Mouse (Mus musculus) Patski (cell line): ENCODE measurements around the gene Kat14. TPM values are rescaled to one million over a fixed set of nuclear protein-coding genes. Genes with fewer than 3 reads are reported as not detected.

Experiments
- ATAC-seq: fragments of 100-300 bp; one replicate; pipeline ENCODE4 v1.8.0; 2021
- CTCF ChIA-PET: fragments of 350-600 bp; sonication (Branson Sonifier 250); formaldehyde crosslinking; loops from one replicate; lab custom pipeline; 2022; ENCODE audit warnings: inconsistent platforms; lab: Charles Lee
- POLR2A ChIA-PET: fragments of 350-600 bp; sonication (Branson Sonifier 250); formaldehyde crosslinking; loops from one replicate; lab custom pipeline; 2022; ENCODE audit warnings: antibody characterized with exemption, inconsistent platforms; lab: Charles Lee
- DNase-seq: peaks from one replicate; pipeline ENCODE4 v3.0.0-alpha.2; 2011; ENCODE audit warnings: low read depth, low spot score
- H3K27me3 ChIP-seq: fragments of 371-371 bp; one replicate; pipeline ENCODE4 v1.5.1; 2021
- CTCF ChIP-seq: fragments of 100-300 bp; IDR thresholded peaks from one replicate; pipeline ENCODE4 v1.5.1; 2021
- in situ Hi-C: fragments of 300-500 bp; cut with MboI; formaldehyde crosslinking; loops from 3 replicates; pipeline ENCODE4 v1.11.1; 2018; ENCODE audit warnings: low pct_unique_long_range_greater_than_20kb, mixed read lengths
- polyA plus RNA-seq: library from polyadenylated mRNA; unstranded; gene quantifications from one replicate; pipeline ENCODE4 v1.2.3, GENCODE M21; 2021

Kat14 gene
- polyA plus RNA-seq, 1 experiment from 2014 or later = 35.8 TPM

DNA sequence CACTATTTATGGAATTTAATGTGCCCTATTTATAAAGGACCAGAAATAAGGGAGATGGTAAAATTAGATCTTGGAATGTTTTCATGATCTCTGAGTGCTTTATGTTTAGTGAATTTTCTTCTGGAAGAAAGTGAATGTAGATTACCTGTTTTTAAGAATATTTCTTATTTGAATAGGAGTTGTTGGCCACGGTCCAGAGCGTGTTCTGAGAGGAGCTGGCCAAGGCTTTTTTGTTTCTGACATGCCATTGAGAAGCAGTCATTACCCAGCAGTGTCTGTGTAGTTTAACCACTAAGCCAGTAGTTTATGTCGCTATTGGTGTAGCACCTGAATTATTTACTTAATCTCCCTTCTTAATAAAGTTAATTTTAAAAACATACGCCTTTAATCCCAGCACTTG, 13.0 kb downstream of the Kat14 start:
- DNase-seq (no peak), ATAC-seq (no peak)
- in situ Hi-C loops = no loop called here
- TF ChIP-seq CTCF = no peak
- ChIA-PET POLR2A (no interaction called here), CTCF (no interaction called here)
- H3K27me3 ChIP-seq = no peaks in the 10 kb centered on the region

DNA sequence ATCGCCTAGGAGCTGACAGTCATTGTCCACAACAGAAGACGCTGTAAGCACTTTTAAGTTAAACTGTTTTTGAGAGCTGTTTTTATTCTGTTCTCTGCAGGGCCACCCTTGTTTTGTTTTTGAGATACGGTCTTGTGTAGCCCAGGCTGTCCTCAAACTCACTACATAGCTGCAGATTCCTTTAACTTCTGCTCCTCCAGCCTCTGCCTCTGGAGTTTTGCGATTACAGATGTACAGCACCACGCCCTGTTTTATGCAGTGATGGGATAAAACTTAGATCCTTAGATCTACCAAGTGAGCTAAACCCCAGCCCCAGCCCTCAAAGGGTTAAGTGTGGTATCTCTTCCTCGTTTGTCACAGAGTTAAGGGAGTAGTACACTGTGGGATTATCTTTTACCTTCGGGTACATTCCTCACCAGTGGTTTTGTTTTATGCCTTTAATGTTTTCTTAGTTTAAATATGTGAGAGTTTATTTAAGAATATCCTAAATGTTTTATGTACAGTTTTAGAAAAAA, 13.9 kb downstream of the Kat14 start:
- in situ Hi-C loops = no loop called here

GRCm38 (mm10) chr2:144386296-144386695, 17.5 kb downstream of the Kat14 start:
- POLR2A ChIA-PET = no interaction called here
- TF ChIP-seq CTCF = no peak
- CTCF ChIA-PET = interaction anchor here (1.5 kb wide), 1 partner anchor 11 kb away, joined by 3 read pairs; no protein-coding TSS in a partner anchor
- H3K27me3 ChIP-seq = no peaks in the 10 kb centered on the region
- ATAC-seq = no peak
- in situ Hi-C loops = no loop called here
- DNase-seq = no peak

More for the DNA sequence above, 13.9 kb downstream of the Kat14 start:
- POLR2A ChIA-PET = no interaction called here
- no peak for TF ChIP-seq CTCF
- CTCF ChIA-PET = interaction anchor here (1.4 kb wide), 1 partner anchor 20 kb away, joined by 3 read pairs; no protein-coding TSS in a partner anchor
- DNase-seq = no peak
- ATAC-seq = no peak
- H3K27me3 ChIP-seq = no peaks in the 10 kb centered on the region

DNA sequence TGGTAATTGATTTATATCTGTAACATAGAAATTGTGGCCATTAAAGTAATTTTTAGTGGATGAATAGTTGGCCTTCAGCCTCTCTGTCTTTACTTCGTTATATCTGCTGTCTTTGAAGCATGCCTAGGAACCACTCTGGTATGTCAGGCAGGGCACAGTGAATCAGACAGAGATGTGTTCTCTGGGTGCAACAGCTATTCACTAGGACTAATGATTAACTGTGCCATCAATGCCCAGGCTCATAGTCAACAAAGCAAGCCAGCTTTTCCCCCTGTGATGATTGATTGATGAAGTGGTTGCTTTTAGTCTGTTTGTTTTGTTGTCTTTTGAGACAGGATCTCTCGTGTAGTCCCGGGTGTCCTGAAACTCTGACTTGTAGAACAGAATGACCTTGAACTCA, 19.6 kb downstream of the Kat14 start:
- TF ChIP-seq CTCF = no peak
- ChIA-PET CTCF (interaction anchor here (0.7 to 1.4 kb wide), 3 partner anchors 10 to 23 kb away, joined by 3 read pairs; no protein-coding TSS in a partner anchor), POLR2A (interaction anchor here (0.5 to 1.3 kb wide), 2 partner anchors 12 to 1101 kb away, joined by 3 to 6 read pairs; no protein-coding TSS in a partner anchor)
- in situ Hi-C loops = no loop called here
- ATAC-seq (peak; percentile 87), DNase-seq (no peak)
- H3K27me3 ChIP-seq = no peaks in the 10 kb centered on the region

DNA sequence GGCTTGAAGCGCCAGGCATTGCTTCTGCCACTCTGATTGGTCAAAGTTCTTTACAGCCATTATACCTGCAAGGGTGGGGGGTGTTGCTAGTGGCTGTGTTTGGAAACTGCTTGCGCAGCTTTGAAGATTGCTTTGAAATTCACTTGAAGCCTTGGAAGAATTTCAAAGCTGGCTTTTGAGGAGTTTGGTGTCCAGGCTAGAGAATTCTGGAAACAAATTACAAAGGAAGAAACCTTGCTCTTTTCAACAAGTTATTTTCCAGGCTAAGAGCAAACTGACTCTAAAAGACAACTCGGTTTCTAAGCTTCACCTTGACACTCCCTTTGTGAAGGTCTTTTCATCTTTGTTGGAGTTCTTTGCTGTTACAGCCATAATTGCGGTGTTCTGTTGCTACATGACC, 30.7 kb downstream of the Kat14 start:
- ChIA-PET POLR2A (interaction anchor here (0.5 kb wide), 1 partner anchor 1768 kb away, joined by 3 read pairs; no protein-coding TSS in a partner anchor), CTCF (no interaction called here)
- in situ Hi-C loops = no loop called here
- ATAC-seq (no peak), DNase-seq (no peak)
- TF ChIP-seq CTCF = no peak
- no peaks in the 10 kb centered on the region for H3K27me3 ChIP-seq

- no peak for ATAC-seq
- DNase-seq = no peak
- TF ChIP-seq CTCF = no peak
- POLR2A ChIA-PET = no interaction called here
- CTCF ChIA-PET = no interaction called here
- in situ Hi-C loops = no loop called here
- H3K27me3 ChIP-seq = no peaks in the 10 kb centered on the region
These were observed 31.9 kb downstream of the Kat14 start for GRCm38 (mm10) chr2:144400659-144401058.

DNA sequence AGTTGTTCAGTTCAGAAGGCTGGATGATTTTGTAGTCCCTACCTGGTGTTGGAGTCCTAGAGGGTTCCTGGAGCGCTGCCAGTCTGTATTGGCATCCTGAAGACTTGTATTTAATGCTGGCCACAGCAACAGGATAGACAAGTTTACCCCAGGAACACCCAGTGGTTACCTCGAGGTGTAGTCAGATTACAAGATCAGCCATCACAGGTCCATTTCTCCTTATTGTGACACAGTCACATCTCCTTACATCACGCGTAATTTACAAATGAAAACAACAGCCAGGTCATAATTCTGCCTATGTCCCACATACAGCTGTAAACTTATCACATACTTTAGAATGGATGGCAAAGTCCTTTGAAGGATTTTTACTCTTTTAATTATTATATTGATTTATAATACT, 40.3 kb downstream of the Kat14 start:
- H3K27me3 ChIP-seq = no peaks in the 10 kb centered on the region
- ChIA-PET CTCF (no interaction called here), POLR2A (no interaction called here)
- in situ Hi-C loops = no loop called here
- no peak for ATAC-seq
- no peak for DNase-seq
- TF ChIP-seq CTCF = no peak

DNA sequence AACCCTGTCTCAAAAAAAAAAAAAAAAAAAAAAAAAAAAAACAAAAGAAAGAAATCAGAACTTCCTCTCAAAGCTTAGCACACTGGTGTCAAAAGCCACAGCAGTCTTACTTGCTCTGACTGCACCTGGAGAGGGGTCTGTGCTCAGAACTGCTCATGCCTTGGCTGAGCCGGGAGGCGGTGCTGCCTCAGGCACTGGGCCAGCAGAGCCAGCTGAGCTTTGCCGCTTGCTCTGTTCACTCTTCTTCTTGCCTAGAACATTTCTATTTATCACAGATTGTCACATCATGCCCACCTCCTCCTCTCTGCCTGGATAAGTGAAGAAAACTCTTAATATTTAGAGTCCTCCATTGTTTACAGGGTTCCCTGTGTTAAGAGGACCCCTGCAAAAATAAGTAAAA, 41.8 kb downstream of the Kat14 start:
- in situ Hi-C loops = no loop called here
- ATAC-seq (no peak), DNase-seq (no peak)
- no peaks in the 10 kb centered on the region for H3K27me3 ChIP-seq
- ChIA-PET CTCF (interaction anchor here (0.8 to 1.2 kb wide), 2 partner anchors 16 to 35 kb away, joined by 3 read pairs; no protein-coding TSS in a partner anchor), POLR2A (interaction anchor here (0.7 kb wide), 1 partner anchor 15 kb away, joined by 3 read pairs; no protein-coding TSS in a partner anchor)
- no peak for TF ChIP-seq CTCF

- no peak for ATAC-seq
- ChIA-PET CTCF (interaction anchor here (0.7 to 1.1 kb wide), 4 partner anchors 9 to 38 kb away, joined by 3 read pairs; no protein-coding TSS in a partner anchor), POLR2A (no interaction called here)
- no peak for TF ChIP-seq CTCF
- no peaks in the 10 kb centered on the region for H3K27me3 ChIP-seq
- in situ Hi-C loops = no loop called here
- DNase-seq = no peak
These were observed 45.9 kb downstream of the Kat14 start for GRCm38 (mm10) chr2:144414646-144415045.

GRCm38 (mm10) chr2:144416859-144417258, 48.1 kb downstream of the Kat14 start:
- TF ChIP-seq CTCF = no peak
- POLR2A ChIA-PET = no interaction called here
- H3K27me3 ChIP-seq = no peaks in the 10 kb centered on the region
- in situ Hi-C loops = no loop called here
- no peak for DNase-seq
- CTCF ChIA-PET = interaction anchor here (0.9 kb wide), 1 partner anchor 22 kb away, joined by 3 read pairs; no protein-coding TSS in a partner anchor
- ATAC-seq = no peak

DNA sequence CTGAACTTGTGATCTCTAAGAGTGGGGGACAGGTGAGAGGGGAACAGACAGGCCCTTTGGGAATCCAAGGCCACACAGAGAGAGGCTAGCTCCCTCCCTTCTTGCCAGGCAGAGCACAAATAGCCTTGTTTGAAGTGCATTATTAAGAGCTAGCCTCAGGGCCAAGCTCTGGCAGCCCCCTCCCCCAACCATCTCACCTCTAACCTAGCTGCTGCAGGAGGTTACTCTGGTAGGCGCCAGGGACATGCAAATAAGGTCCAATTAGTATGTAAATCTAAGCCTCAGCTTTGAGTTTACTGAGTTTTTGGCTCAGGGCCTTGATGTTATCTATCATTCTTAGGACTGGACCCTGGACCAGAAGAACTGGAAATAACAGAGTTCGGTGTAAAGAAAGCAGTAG, 49.3 kb downstream of the Kat14 start:
- ChIA-PET CTCF (interaction anchor here (0.9 kb wide), 1 partner anchor 24 kb away, joined by 3 read pairs; no protein-coding TSS in a partner anchor), POLR2A (interaction anchor here (0.7 kb wide), 1 partner anchor 156 kb away, joined by 6 read pairs; no protein-coding TSS in a partner anchor)
- no peaks in the 10 kb centered on the region for H3K27me3 ChIP-seq
- no peak for ATAC-seq
- in situ Hi-C loops = no loop called here
- no peak for DNase-seq
- TF ChIP-seq CTCF = no peak
